Mouse (Mus musculus): ENCODE measurements at regions not wholly inside any gene's neighbourhood (a gene's known extent, or its start where the extent isn't known, plus 50 kb on each side); places are given as distances from the start of the nearest gene placed in this dataset.

DNA sequence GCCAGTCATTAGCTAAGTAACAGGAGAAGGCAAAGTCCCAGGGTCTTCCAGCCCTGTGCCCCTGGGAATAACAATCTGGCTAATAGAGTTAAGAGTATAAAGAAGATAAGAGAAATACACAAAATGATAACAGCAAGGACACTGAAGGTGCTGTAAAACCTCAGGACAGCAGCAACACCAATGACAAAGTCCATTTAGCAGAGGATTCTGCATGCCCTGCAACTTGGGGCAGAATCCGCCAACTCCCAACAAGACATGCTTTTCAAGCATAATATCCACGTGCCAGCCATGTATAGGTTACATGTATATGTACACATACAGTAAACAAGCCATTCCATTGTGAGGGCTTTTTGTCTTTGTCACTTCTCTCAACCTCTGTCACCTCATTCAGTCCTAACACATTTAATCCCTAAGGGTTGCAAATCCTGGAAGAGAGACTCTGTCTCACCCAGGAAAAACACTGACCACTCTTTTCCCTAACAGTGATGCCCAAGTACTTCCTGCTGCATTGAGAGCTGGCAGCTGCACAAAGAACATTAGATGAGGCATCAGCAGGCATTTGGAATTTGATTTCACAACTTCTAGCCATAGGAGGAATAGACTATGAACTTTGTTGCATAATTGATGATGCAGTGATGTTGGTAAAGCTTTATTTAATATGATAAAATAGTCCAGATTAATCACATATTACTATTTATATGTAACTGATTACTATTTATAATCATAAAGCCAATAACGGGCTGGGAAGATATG, 105.8 kb upstream of the Slc4a7 start:
- DNase-seq: no peak

DNA sequence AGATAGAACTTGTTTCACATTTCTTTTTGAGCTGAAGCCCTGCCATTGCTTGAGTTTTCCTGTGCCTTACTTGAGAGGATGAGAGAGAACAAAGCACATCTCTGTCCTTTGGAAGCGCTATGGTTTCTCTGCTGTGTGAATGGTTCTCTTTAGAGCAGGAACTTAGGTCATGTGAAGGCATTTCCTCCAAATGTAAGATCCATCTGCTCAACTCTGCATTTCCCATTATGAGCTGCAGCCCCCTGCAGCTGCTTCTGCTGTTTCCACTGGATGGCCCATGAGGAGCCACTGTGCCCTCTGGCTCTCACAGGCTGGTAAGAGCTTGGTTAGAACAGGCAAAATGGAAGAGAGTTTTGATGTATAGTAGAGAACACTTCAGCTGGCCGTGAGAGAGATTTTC, 102.5 kb upstream of the Slc4a7 start:
- peak; percentile 14 to 44 for DNase-seq

DNA sequence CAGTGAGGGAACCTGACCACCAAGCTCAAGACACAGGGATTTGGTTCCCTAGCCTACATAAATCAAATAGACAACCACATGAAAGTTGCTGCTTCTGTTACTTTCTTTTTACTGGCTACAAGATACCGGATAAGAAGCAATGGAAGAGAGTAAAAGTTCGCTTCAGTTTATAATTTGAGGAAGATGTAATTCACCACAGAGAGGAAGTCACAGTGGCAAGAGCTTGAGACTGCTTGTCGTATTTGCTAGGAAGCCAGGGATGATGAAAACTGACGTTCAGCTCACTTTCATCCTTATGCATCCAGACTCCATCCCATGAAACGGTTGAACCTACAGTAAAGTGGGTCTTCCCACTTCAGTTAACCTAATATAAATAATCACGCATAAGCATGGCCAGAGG, 102.1 kb upstream of the Slc4a7 start:
- no peak for DNase-seq

DNA sequence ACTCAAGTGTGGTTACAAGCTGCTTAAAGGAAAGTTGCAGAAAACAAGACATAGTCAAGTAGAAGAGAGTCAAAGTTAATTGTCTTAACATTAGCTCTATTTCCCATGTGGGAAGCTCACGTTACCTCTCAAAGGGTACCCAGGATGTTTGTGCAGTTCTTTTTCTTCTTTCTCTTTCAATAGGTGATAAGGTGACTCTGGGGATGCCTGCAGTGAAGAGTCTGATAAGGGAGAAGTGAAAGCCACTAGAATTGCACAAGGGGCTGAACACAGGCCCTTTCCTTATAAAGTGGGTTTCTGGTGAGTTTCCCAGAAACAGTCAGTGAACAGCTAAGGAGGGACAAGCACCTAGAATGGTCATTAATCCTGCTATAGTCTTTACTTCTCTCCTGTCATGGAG, 98.6 kb upstream of the Slc4a7 start:
- peak in 1 of 2 experiments; percentile 8 for DNase-seq

DNA sequence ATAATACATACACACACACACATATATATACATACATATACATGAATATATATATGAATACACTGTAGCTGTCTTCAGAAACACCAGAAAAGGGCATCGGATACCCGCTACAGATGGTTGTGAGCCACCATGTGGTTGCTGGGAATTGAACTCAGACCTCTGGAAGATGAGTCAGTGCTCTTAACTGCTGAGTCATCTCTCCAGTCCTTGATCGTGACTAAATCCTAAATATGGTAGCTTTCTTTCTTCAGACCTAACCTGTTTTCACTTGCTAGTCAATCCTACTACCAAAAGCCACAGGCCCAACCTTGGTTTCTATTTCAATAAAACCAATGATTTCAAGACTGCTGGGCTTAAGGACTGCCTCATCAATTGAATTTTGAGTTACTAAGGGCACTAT, 95.0 kb upstream of the Slc4a7 start:
- no peak for DNase-seq

DNA sequence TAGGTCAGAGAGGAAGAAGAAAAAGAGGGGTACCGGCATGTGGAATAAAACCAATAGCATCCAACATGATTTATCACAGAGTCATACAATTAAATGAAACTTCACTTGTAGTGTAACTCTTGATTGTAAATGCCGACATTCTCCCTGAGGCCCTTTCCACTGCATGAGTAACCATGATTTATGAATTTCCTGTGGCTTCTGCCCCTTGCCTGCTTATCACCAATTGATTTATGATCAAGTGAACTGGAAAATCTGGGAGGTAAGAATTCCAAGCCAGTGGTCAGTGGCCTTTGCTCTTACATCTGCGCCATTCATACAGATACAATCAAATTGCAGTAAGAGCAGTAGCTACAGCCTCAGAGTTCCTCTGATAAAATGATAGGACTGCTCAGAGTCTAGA, 89.8 kb upstream of the Slc4a7 start:
- DNase-seq: no peak

DNA sequence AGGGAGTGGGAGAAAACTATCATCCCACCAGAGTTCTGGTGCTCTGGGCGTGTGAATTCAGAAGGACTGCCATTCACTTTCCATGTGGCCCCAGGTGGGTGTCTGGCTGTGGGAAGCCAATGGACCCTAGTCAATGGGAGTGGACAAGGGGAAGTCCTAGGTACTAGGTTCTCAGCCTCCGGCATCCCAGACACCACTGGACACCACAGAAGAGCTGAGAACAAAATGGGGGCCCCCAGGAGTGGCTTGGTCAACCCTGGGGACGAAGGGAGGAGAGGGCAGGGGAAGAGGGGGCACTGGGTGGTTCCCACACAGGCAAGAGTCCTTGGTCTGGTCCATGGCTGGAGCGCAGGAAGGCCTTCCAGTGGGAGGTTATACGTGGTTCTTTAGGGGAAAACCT, 81.8 kb upstream of the Slc4a7 start:
- DNase-seq: no peak

DNA sequence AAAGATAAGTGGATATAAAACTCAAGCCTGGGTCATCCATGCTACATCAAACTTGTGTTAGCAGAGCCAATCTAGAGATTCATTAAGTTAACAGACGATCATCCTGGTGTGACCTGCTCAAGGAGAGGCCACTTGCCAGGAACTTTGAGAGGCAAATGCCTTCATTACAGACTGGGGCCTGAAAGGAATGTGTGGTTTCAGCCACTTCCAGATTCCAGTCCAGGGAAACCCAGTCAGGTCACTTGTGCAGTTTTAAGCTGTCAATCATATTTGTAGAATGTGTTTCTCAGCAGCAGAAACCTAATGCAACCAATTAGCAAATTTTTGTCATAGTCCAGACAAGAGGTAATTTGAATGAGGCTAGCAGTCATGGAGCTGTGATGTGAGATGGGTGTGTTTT, 73.4 kb upstream of the Slc4a7 start:
- no peak for DNase-seq

DNA sequence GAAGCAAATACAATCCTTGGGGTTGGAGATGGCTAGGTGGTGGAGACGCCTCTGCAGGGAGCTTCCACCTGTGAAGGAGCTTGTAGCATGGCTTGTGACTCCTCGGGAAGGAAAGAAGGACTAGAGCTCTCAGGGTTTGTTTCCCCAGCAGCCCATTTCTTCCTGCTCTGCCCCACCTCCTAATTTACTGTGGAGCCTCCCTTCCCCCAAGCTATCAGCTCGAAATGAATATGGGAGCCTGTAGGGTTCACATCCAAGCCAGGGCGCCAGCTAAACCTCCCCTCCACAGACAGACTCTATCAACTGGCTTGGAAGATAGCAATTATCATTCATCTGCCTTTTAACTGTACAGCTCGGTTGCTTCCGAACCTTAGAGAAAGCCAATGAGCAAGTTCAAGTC, 70.3 kb upstream of the Slc4a7 start:
- DNase-seq: no peak

DNA sequence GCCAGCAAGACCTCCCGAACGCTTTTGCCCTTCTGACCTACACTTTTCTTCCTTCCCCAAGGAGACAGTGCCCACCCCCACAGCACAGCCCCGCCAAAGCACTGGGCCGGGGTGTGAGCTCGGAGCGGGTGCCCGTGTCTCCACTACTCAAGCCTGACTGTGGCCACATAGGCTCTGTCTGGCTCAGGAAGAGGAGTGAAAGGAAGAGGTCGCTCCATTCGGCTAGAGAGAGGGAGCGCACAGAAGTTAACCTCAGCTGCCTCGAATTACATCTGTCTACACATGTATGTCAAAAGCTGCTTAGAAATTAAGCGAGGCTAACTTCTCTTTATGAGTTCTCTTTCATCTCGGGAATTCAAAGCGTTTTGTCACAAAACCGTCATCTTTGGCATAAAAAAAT, 69.6 kb upstream of the Slc4a7 start:
- peak; percentile 29 to 48 for DNase-seq

DNA sequence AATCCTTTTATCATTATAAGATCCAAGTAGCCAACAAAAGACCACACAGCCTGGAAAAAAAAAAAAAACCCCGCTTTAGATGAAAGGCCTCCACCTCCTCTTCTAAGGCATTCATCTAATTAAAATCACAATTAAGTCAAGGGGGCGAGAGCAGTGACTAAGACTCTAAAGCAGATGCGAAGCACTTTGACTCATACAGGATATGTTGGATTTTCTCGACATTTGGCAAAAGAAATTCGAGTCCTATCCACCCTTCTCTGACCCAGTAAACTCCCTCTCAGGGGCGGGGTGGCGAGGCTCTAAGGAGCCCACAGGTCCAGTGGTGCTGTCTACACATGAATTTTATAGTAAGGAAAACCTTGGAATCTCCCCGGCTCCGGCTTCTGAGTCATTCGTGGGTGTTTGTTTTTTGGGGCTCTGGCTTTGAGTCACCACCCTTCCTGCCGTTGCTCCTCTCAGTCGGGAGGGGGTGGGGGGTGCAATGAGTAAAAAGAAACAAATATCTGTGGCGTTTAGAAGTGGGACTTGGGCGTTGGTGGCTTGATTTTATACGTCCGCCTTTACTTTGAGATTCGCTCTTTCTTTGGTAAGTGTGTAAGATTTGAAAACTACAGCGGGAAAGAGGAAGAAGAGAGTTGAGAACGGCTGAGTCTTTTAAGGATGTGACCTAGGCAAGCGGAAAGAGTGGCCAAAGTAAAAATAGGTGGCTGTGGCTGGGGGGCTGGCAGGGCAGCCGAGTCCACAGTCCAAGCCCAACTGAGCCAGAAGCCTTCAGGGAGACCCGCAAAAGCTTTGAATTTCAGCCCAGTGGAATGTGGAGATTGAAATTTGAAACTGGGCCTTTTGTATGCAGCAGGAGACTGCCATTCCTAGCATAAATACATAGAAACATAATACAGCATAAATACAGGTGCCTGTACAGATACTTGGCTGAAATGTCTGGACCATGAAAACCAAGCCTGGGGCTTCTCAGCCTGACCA, 68.8 kb upstream of the Slc4a7 start:
- peak; percentile 81 to 84 for DNase-seq

DNA sequence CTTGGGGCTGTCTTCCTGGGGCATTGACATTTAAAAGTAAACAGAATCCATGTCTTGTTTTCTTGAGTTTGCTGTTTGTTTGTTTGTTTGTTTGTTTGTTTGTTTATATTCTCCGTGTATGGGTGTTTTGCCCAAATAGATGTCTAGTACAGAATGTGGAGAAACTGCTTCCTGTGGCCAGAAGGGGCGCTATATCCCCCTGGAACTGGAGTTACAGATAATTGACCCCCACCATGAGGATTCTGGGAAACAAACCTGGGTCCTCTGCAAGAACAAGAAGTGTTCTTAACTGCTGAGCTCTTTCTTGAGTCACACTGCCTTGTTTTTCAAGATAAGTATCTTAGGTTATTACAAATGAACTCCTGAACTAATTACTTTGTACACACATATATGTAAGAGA, 68.1 kb upstream of the Slc4a7 start:
- peak in 1 of 2 experiments; percentile 7 for DNase-seq

DNA sequence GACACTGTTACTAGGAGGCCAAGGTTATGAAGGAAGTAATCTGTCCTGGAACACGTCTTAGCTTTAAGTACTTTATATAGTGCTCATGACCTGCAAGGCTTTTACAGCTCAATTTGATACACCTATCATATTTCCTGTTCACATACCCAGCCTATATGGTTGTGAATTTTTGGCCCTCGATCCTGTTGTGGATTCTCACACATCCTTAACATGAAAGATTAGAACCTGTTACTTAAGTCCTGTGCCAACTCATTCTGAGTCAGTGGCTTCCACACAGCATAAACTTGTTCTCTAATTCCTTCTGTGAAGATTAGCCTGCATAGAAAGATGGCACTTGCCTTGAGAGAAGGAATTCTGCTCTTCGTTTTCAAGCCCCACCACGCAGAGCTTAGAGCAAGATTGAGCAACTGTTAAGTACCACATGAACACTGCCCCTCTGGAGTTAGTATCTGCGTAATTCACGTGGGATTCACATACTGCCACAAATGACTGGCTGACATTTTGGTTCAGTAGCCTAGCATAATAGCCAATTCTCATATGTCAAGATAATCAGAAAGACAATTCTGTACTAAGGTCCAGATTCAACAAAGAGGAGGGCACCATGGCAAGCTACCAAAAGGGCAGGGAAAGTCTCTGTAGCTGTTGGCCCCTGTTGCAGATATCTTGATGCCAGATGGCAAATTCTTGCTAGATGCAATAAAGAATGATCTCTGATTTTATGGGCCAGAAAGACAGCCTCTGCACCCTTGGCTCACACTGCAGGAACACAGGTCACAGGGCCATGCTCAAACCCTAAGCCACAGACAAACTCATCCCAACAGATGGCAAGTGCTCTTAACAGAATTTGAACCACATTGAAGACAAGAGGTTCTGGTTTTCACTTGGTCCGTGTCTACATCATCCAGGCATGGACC, 62.7 kb upstream of the Slc4a7 start:
- no peak for DNase-seq

DNA sequence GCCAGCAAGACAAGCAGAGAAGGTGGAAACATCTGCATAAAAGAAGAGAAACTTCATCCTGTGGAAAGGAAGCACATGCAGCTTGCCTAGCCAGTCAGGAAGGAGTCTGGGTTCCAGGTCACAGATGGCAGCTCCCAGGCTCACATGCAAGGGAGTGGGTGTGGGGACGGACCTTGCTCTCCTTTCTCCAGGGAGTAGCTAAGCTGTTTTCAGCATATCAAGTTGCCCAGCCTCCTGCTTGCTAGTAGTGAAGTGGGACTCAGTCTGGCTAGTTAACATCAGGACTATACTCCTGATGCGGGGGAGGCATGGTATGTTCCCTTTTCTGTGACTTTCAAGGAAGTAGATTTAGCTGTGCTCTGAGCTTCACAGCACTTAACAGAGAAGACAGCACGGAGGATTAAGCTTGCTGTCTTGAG, 62.0 kb upstream of the Slc4a7 start:
- peak; percentile 8 to 22 for DNase-seq

DNA sequence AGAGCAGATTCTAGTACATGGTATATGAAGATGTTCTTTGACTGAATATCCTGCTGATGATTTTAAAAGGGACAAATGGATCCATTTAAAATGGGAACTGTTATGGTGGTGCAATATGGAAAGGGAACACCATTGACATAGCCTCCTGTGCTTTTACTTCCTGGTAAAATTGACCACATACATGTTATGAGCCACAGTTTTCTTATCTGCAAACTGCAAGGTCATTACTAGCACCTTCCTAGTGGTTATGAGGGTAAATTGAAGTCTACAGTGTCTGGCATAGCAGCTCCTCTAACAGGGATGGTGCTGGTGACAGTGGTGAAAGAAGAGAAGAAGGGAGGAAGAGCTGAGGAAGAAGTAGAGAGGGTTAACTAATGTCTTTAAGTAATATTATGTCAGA, 61.5 kb upstream of the Slc4a7 start:
- no peak for DNase-seq

DNA sequence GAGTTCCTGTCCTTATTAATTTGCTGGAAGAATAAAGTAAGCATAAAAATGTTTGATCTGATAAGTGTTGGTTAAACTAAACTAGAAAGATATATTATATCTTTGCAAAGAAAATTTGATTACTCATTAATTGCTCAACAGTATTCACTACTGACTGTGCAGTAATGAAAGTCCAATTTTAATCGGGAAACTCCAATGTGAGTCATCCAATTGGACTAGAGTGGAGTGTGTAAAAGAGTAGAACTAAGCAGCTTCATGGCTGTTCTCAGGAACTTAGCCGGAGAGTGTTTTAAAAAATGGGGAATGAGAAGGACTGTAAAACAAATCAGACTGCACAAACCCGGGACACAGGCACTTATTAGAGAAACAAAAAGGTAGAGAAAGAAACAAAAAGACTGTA, 58.5 kb upstream of the Slc4a7 start:
- DNase-seq: no peak

DNA sequence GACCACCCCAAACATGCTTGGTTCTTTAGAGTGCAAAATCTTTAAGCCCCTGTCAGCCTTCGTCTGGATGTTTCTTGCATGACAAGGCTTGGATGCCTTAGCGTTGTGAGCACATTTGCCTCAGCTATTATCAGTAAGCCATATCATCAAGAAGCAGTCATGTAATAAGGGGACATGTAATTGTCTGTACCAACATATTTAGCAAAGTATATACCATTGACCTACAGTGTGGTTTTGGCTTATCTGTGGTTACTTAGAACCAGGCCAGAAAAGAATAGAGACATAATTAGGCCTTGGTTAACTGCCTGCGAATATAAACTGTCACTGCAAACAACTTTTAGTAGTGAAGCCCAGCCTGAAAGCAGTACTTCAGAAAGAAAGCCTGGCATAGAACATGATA, 57.0 kb upstream of the Slc4a7 start:
- DNase-seq: no peak

All from heart, adult 18-20 months (tissue).